Mouse (Mus musculus) thymus, postnatal 14 days (tissue): ENCODE results near the gene Plxna2.
A peak's percentile ranks its signal among the peaks of the same experiment; 100 is the strongest.

Experiments used
- DNase-seq: peaks from one replicate; pipeline ENCODE4 v3.0.0; 2021

Plxna2 gene

GRCm38 (mm10) chr1:194714138-194715031 is 96.4 kb downstream of the Plxna2 start:
- DNase-seq = no peak

- no peak for DNase-seq
These were observed 99.4 kb downstream of the Plxna2 start for GRCm38 (mm10) chr1:194717451-194717874.

- DNase-seq = no peak
These were observed 102.4 kb downstream of the Plxna2 start for GRCm38 (mm10) chr1:194720406-194720805.

GRCm38 (mm10) chr1:194721260-194721659 is 103.2 kb downstream of the Plxna2 start:
- no peak for DNase-seq

GRCm38 (mm10) chr1:194722329-194722728 is 104.3 kb downstream of the Plxna2 start:
- peak; percentile 9 for DNase-seq

GRCm38 (mm10) chr1:194734836-194735235 is 116.8 kb downstream of the Plxna2 start:
- DNase-seq = no peak

- DNase-seq = no peak
These were observed 121.9 kb downstream of the Plxna2 start for GRCm38 (mm10) chr1:194739894-194740293.

- no peak for DNase-seq
These were observed 124.9 kb downstream of the Plxna2 start for GRCm38 (mm10) chr1:194742901-194743422.

GRCm38 (mm10) chr1:194745177-194745934 is 127.3 kb downstream of the Plxna2 start:
- no peak for DNase-seq

- no peak for DNase-seq
These were observed 128.6 kb downstream of the Plxna2 start for GRCm38 (mm10) chr1:194746332-194747249.

GRCm38 (mm10) chr1:194747258-194747657 is 129.2 kb downstream of the Plxna2 start:
- DNase-seq = no peak

GRCm38 (mm10) chr1:194753168-194753567 is 135.2 kb downstream of the Plxna2 start:
- peak; percentile 51 for DNase-seq

- no peak for DNase-seq
These were observed 138.0 kb downstream of the Plxna2 start for GRCm38 (mm10) chr1:194756001-194756400.

GRCm38 (mm10) chr1:194756409-194756808 is 138.4 kb downstream of the Plxna2 start:
- DNase-seq = no peak

- no peak for DNase-seq
These were observed 138.8 kb downstream of the Plxna2 start for GRCm38 (mm10) chr1:194756863-194757262.

GRCm38 (mm10) chr1:194761432-194762212 is 143.6 kb downstream of the Plxna2 start:
- no peak for DNase-seq

GRCm38 (mm10) chr1:194762896-194763295 is 144.9 kb downstream of the Plxna2 start:
- no peak for DNase-seq

GRCm38 (mm10) chr1:194764951-194765350 is 146.9 kb downstream of the Plxna2 start:
- no peak for DNase-seq

- DNase-seq = no peak
These were observed 150.8 kb downstream of the Plxna2 start for GRCm38 (mm10) chr1:194768799-194769198.

GRCm38 (mm10) chr1:194772053-194772452 is 154.0 kb downstream of the Plxna2 start:
- DNase-seq = no peak

- no peak for DNase-seq
These were observed 155.9 kb downstream of the Plxna2 start for GRCm38 (mm10) chr1:194773899-194774298.

- DNase-seq = no peak
These were observed 156.3 kb downstream of the Plxna2 start for GRCm38 (mm10) chr1:194774350-194774749.
